Mouse (Mus musculus): ENCODE measurements around the gene Kcnh7. TPM values are rescaled to one million over a fixed set of nuclear protein-coding genes. Genes with fewer than 3 reads are reported as not detected.

The Kcnh7 gene
- total RNA-seq (2023) = not detected

DNA sequence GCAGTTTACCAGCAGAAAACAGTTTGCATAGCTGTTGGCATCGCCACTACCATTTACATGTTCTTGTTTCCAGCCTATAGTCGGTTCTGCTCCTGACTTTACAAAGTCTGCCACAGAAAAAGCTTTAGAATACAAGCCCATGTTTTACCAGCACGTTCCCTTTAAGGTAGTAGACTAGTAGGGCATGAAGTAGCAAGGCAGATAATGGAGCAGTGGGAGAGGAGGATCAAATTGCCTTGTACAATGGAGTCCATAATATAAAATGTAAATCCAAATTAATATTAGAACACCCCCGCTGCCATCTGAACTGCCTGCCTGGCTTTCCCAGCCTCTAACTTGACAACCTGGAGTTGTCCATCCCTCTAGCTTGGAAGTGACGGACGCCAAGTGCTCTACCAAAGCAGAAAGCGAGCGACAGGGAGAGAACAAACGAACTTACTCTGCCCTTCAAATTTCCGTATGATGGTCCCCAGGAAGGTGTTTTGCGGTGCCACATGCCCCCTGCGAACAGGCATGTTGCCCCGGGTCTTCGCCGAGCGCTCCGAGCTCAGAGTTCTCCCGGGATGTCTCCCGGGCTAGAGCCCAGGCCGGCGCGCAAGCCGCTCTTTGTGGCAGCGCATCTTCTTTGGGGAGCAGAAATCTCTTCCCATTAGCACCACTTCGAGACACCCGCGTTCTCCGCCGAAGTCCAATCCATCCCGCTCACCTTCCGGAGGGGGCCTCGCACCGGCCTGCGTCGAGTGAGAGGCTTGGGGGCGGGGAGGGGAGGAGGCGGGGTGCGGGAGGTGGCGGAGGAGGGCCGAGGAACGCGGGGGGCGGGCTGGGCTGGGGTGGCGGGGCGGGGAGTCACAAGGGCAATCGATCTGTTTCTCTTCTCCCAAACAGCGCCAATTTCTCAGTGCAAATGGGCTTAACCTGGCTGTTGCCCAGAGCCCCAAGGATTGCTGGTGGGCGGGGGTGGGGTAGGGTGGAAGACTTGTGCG is at the start of gene Kcnh7:
Gene Kcnh7 (minus strand): TSS at position 725 of the 983 bp plus-strand sequence.

DNA sequence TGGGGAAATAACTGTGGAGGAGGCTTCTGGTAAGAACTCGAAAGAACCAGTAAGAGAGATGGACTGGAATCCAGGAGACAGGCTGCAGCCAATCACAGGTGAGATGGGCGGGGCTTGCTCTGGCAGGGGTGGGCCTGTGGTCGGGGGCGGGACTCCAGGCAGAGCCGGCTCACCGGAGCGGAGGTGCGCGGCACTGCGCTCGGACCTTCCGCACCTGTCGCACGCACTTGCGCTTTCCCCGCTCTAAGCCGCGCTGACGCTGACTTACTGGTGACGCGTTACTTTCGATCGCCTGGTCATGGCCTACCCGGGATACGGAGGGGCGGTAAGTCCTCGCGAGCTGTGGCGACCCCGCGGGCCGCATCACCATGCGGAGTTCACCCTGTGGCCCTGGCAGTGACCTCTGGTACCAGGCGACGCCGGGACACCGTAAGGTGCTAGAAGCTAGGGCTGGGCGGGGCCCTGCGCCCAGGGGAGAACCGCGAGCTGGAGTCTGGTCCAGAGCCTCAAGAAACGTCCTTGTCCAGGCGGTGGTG is 519.9 kb downstream of the Kcnh7 start, which contains the start of gene Gca:
Gene Gca (plus strand): TSS at position 151 of the 536 bp plus-strand sequence.

DNA sequence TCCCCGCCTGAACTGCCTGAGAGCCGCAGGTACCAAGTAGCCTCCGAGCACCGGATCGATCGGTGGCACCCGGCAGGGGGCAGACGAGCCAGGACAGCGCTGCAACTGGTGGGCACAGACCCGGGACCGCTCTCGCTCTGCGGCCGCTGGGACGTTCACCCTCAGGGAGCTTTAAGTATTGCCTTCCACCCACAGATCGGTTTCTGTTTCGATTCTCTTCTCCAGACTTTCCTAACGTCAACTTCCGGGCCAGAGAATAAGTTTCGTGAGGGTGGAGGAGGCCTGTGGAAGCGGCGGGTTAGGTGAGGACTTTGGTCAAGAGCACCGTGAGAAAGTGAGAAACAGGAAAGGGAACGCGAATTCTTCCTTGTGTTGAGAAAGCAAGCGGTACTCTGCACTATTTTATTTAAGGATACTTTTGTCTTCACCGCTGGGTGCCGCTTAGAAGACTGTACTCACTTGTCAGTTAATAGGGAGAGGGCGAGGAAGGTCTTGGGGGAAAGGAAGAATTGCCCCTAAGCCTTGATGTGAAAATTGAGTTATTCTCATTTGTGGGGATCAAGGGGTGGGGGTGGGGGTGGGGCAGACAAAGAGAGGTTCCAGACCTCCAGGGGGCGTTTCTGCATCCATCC is 538.0 kb downstream of the Kcnh7 start, which contains the start of gene Ifih1:
Gene Ifih1 (minus strand): TSS at position 242 of the 632 bp plus-strand sequence.

Data from T-cell, adult 66 days (primary cell).